ENCODE assay signal across 8 mouse cellular contexts in the genomic region with DNA sequence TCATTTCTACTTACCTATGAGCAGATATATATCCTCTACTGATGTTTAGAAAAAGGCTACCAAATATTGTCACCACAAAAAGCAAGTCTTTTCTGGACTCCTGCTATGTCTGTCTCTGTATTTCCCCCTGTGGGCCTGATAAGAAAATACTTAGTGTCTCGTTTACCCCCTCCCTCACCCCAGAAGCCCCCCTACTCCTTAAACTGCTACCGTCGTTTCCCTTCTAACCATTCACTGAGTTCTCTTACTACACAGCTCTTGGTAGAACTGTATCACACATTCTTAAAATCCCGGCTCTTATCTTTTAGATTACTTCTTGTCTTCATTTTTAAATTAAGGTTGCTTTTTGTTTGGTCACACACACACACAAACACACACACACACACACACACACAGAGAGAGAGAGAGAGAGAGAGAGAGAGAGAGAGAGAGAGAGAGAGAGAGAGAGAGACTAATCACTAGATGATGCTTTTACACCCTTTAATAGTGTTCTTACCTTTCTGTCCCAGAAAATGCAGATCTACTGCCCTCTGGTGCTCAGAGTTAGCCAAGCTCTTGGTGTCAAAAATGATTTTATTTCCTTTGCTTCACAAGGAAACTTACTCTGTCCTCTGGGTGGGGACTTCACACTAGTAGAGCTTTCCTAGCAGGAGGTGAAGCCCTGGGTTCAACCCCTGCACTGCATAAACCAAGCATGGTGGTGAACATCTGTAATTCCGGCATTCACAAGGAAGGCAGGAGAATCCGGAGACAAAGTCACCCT. TPM values are rescaled to one million over a fixed set of nuclear protein-coding genes. Genes with fewer than 3 reads are reported as not detected.
DNase-seq lines count a peak whose midpoint lies in the region; ATAC-seq and TF ChIP-seq lines count a peak whose summit lies in the region.

No protein-coding gene starts in this region.

- H3K4me1 ChIP-seq in thymus, adult 2 months (replicated peaks; ENCODE audit: control insufficient read depth, insufficient read depth, low read length): no peaks in the 10 kb centered on the region
- H3K4me1 ChIP-seq in liver, postnatal 0 days (ENCODE audit: insufficient read depth): no peaks in the 10 kb centered on the region

- WGBS in thymus, adult 2 months: 77% methylated on average over 6 of the region's 6 CpGs
- 57% methylated on average over 6 of the region's 6 CpGs for WGBS in liver, postnatal 0 days (ENCODE audit: insufficient replicate concordance)

- no peak overlapping the region for H3K4me2 ChIP-seq in liver, postnatal 0 days (ENCODE audit: low read depth, low read length)

- no peak overlapping the region for H3K9ac ChIP-seq in liver, postnatal 0 days (replicated peaks)

- H3K4me3 ChIP-seq in thymus, adult 2 months (ENCODE audit: control insufficient read depth, insufficient read depth, low read length): no peak overlapping the region
- no peak overlapping the region for H3K4me3 ChIP-seq in liver, postnatal 0 days (ENCODE audit: low read depth, low read length)

- H3K27ac ChIP-seq in thymus, adult 2 months (ENCODE audit: control insufficient read depth, insufficient read depth, low read length): no peak overlapping the region
- no peak overlapping the region for H3K27ac ChIP-seq in liver, postnatal 0 days (ENCODE audit: low read depth)

- peak; percentile 43 for DNase-seq in CD4-positive, CD25-positive, alpha-beta regulatory T cell, adult 2 months (ENCODE audit: low read depth, low spot score)
- DNase-seq in thymus, adult 2 months: peak; percentile 49
- DNase-seq in thymus, adult 18-20 months: no peak
- DNase-seq in embryo, embryonic 11 days: peak; percentile 81
- peak; percentile 22 for DNase-seq in kidney, adult 18-20 months
- peak; percentile 39 for DNase-seq in liver, postnatal 0 days
- DNase-seq in retina, postnatal 1 day: peak; percentile 69

- H3K9me3 ChIP-seq in liver, postnatal 0 days (ENCODE audit: low read length): no peaks in the 10 kb centered on the region

- ATAC-seq in CD4-positive, CD25-positive, alpha-beta regulatory T cell, adult 4 months: no peak
- no peak for ATAC-seq in liver, postnatal 0 days

- no peaks in the 10 kb centered on the region for H3K27me3 ChIP-seq in thymus, adult 2 months (ENCODE audit: control insufficient read depth, insufficient read depth, low read length)
- no peaks in the 10 kb centered on the region for H3K27me3 ChIP-seq in liver, postnatal 0 days (ENCODE audit: insufficient read depth, low read length)

- TF ChIP-seq CTCF in thymus, adult 2 months (IDR thresholded peaks at IDR 0.05; ENCODE audit: borderline replicate concordance, control insufficient read depth, extremely low read depth, insufficient read depth, low read length, poor library complexity): no peak
- peak; percentile 73 for TF ChIP-seq CTCF in liver, postnatal 0 days (IDR thresholded peaks at IDR 0.05; ENCODE audit: low read depth)

- no peaks in the 10 kb centered on the region for H3K36me3 ChIP-seq in thymus, adult 2 months (ENCODE audit: control insufficient read depth, insufficient read depth, low read length)
- no peaks in the 10 kb centered on the region for H3K36me3 ChIP-seq in liver, postnatal 0 days (replicated peaks; ENCODE audit: insufficient read depth, low read length)

- no peak for TF ChIP-seq EP300 in liver, postnatal 0 days (IDR thresholded peaks at IDR 0.05; ENCODE audit: low read depth)

- TF ChIP-seq POLR2A in thymus, adult 2 months (IDR thresholded peaks at IDR 0.05; ENCODE audit: control insufficient read depth, extremely low read depth, insufficient read depth, low read length, poor library complexity): no peak

RNA-seq across cellular contexts. Expression of gene Aox2, which starts 7.1 kb away (rescaled TPM):
- under 1 TPM in 1 of 2 experiments, not detected in 1; 0.10 TPM for polyA plus RNA-seq in CD4-positive, CD25-positive, alpha-beta regulatory T cell, adult 4 months (2017; shearing (Covaris generic))
- polyA plus RNA-seq in thymus, adult 2 months (2012; rRNA removed): 0.46 and 0.50 TPM in 2 replicates
- 0.01 TPM in 2 replicates for polyA plus RNA-seq in liver, postnatal 0 days (2015; fragmentation: Nextera tagmentation; extraction: Ambion mirVana)

Comparison
In these comparisons a context has a peak if more than half of its experiments do, and no peak if none do; other contexts are left out.
1. DNase-seq: peak in CD4-positive, CD25-positive, alpha-beta regulatory T cell, adult 2 months (single experiment), thymus, adult 2 months (single experiment), embryo, embryonic 11 days (single experiment), kidney, adult 18-20 months (single experiment), liver, postnatal 0 days (single experiment) and retina, postnatal 1 day (single experiment); none in thymus, adult 18-20 months (0 of 2).